Mouse (Mus musculus) forebrain, embryonic 14.5 days (tissue): ENCODE measurements at regions not wholly inside any gene's neighbourhood (a gene's known extent, or its start where the extent isn't known, plus 50 kb on each side); places are given as distances from the start of the nearest gene placed in this dataset.

Source experiments
- ATAC-seq: fragments of 200-750 bp; cut with Nextera tagmentation; 2 replicates; pipeline ENCODE4 v1.8.0; 2017; ENCODE audit warnings: mild to moderate bottlenecking, moderate library complexity
- DNase-seq: peaks from one replicate; pipeline ENCODE4 v3.0.0-alpha.2; 2015; ENCODE audit warnings: low spot score
- H3K27ac ChIP-seq: fragments of 300-500 bp; sonication (generic); 2 replicates; pipeline ENCODE4 v1.5.1; 2014; ENCODE audit warnings: low read depth, mild to moderate bottlenecking, control low read depth, low read length, moderate library complexity
- H3K27me3 ChIP-seq: fragments of 300-500 bp; sonication (generic); replicated peaks from 2 replicates; pipeline ENCODE4 v1.6.1; 2014; ENCODE audit warnings: low read length, control low read depth, mixed read lengths; ENCODE audit not compliant: control insufficient read depth, insufficient read depth
- H3K36me3 ChIP-seq: fragments of 300-500 bp; sonication (generic); 2 replicates; pipeline ENCODE4 v1.6.1; 2014; ENCODE audit warnings: low read length, control low read depth; ENCODE audit not compliant: control insufficient read depth, insufficient read depth
- H3K4me1 ChIP-seq: fragments of 300-500 bp; sonication (generic); 2 replicates; pipeline ENCODE4 v1.6.1; 2014; ENCODE audit warnings: antibody characterized with exemption, low read length, control low read depth; ENCODE audit not compliant: control insufficient read depth, insufficient read depth
- H3K4me2 ChIP-seq: fragments of 300-500 bp; sonication (generic); 2 replicates; pipeline ENCODE4 v1.6.1; 2014; ENCODE audit warnings: mild to moderate bottlenecking, control low read depth, low read length
- H3K4me3 ChIP-seq: fragments of 300-500 bp; sonication (generic); 2 replicates; pipeline ENCODE4 v1.5.1; 2014; ENCODE audit warnings: low read depth, low read length, control low read depth
- H3K9ac ChIP-seq: fragments of 300-500 bp; sonication (generic); 2 replicates; pipeline ENCODE4 v1.6.1; 2014; ENCODE audit warnings: mild to moderate bottlenecking, low read length, control low read depth, moderate library complexity
- H3K9me3 ChIP-seq: fragments of 300-500 bp; sonication (generic); replicated peaks from 2 replicates; pipeline ENCODE4 v1.6.1; 2016; ENCODE audit warnings: low read length, control low read depth, mixed read lengths; ENCODE audit not compliant: control insufficient read depth
- WGBS: fragments of 180-500 bp; shearing (Covaris S2); extraction: QIAGEN DNeasy Blood & Tissue Kit; methylation state at CpG from one replicate; pipeline ENCODE4 v1.1.7; 2014; 5-methylcytosine and 5-hydroxymethylcytosine counted together

DNA sequence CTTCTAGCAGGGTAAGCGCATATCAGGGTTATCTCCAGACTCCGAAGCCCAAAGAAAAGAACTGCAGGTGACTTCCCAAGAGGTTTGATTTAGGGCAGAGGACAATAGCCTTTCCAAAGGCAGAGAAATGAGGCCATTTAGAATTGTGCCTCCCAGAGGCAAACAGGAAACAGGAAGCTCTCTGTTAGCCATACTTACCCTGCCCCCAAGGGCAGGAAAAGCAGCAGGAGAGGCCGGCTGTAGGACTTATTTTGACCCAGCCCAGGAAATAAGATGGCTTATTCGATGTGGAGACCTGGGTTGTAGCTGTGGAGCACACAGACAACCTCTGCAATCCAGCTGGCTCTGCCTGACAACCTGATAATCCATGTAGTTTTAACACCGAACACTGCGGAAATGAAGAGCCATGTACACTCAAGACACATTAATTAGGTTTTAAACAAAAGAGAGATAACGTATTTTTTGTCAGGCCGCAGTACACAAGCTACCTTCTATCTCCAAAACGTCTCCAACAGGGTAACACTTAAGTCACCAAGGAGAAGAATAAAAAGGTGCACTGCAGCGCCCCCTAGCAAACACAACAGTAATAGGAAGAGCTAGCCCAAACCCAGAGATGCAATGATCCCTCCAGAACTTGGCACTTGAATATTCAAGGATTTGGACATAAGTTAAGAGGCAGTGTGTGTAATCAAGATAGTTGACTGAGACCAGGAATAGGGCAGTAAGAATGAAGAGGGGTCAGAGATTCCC, 62.4 kb upstream of the Kdr start:
- DNase-seq (no peak), ATAC-seq (no peak)
- no peak overlapping the region for H3K27ac ChIP-seq
- H3K4me3 ChIP-seq = no peak overlapping the region
- no peaks in the 10 kb centered on the region for H3K36me3 ChIP-seq
- H3K9me3 ChIP-seq = no peaks in the 10 kb centered on the region; the same call in 1 of the 2 replicates
- H3K4me1 ChIP-seq = no peaks in the 10 kb centered on the region
- H3K4me2 ChIP-seq = no peak overlapping the region
- no peak overlapping the region for H3K9ac ChIP-seq
- no peaks in the 10 kb centered on the region for H3K27me3 ChIP-seq
- WGBS = 71% methylated on average over 10 of the region's 10 CpGs

DNA sequence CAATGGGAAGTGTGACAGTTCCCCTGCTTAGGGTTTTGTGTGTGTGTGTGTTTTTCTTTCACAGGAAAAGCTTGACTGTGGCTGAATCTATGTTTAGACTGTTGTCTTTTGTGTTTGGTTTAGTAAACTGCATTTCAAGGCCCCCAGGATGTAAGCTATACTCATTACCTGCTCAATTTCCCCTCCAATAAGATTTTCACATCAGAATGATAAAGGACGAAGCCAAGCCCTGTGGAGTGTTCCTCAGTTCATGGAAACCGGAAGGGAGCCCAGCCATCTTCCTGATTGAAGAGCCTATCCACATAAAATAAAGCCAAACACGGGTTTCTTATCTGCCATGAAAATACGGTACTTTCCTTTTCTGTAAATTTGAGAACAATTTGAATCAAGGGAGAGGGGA, 50.5 kb upstream of the Kdr start:
- H3K4me3 ChIP-seq = no peak overlapping the region

More for the DNA sequence above, 50.5 kb upstream of the Kdr start:
- H3K9me3 ChIP-seq = no peaks in the 10 kb centered on the region
- H3K27ac ChIP-seq = no peak overlapping the region
- H3K9ac ChIP-seq = no peak overlapping the region
- H3K36me3 ChIP-seq = no peaks in the 10 kb centered on the region
- DNase-seq (no peak), ATAC-seq (no peak)
- H3K4me2 ChIP-seq = no peak overlapping the region
- H3K4me1 ChIP-seq = no peaks in the 10 kb centered on the region
- H3K27me3 ChIP-seq = no peaks in the 10 kb centered on the region
- WGBS = 52% methylated on average over 4 of the region's 4 CpGs
